In the genomic region with DNA sequence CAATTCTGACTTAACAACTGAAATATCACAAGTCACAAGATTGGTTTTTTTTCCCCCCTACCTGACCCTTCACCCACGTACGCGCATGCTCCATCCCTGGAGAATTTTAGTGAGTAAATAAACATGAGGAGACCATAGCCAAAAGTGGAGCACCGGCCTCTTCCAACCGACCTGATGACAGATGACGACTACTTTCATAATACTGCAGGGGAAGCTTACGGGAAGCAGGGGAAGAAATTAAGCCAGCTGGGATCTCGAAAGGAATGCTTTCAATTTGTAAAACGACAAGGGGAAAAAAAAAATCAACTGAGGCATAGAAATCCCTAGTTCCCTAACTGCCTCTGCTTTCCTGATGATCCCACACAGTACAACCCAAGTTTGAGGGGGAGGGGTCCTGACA, we compare ENCODE assay signal across 8 mouse cellular contexts. TPM values are rescaled to one million over a fixed set of nuclear protein-coding genes. Genes with fewer than 3 reads are reported as not detected.
DNase-seq lines count a peak whose midpoint lies in the region; ATAC-seq and TF ChIP-seq lines count a peak whose summit lies in the region.

No protein-coding gene starts in this region.

- H3K27me3 ChIP-seq in E14TG2a.4 (ENCODE audit: insufficient read depth, low read length), result no peaks in the 10 kb centered on the region
- no peaks in the 10 kb centered on the region for H3K27me3 ChIP-seq in forebrain, embryonic 16.5 days (replicated peaks; ENCODE audit: control insufficient read depth, insufficient read depth, low read length)
- H3K27me3 ChIP-seq in liver, embryonic 16.5 days (ENCODE audit: control insufficient read depth, insufficient read depth, low read depth, low read length), result no peaks in the 10 kb centered on the region

- peaks cover 22% of the 10 kb centered on the region for H3K36me3 ChIP-seq in E14TG2a.4 (ENCODE audit: insufficient read depth, low read length)
- H3K36me3 ChIP-seq in forebrain, embryonic 16.5 days (ENCODE audit: control insufficient read depth, insufficient read depth), result no peaks in the 10 kb centered on the region
- no peaks in the 10 kb centered on the region for H3K36me3 ChIP-seq in liver, embryonic 16.5 days (ENCODE audit: control insufficient read depth, insufficient read depth)

- no peak overlapping the region for H3K27ac ChIP-seq in forebrain, embryonic 16.5 days (ENCODE audit: low read length)
- no peak overlapping the region for H3K27ac ChIP-seq in liver, embryonic 16.5 days (ENCODE audit: low read length)

- TF ChIP-seq CTCF in E14TG2a.4 (conservative IDR thresholded peaks at IDR 0.05; ENCODE audit: low read length), result no peak

- 1% methylated on average over 9 of the region's 9 CpGs for WGBS in forebrain, embryonic 16.5 days
- 12% methylated on average over 9 of the region's 9 CpGs for WGBS in liver, embryonic 16.5 days (ENCODE audit: insufficient replicate concordance)

- H3K9me3 ChIP-seq in E14TG2a.4 (ENCODE audit: low read length), result peaks cover 10% of the 10 kb centered on the region
- no peaks in the 10 kb centered on the region for H3K9me3 ChIP-seq in forebrain, embryonic 16.5 days (ENCODE audit: control insufficient read depth, low read length)
- no peaks in the 10 kb centered on the region for H3K9me3 ChIP-seq in liver, embryonic 16.5 days (replicated peaks; ENCODE audit: control insufficient read depth, low read length)

- H3K9ac ChIP-seq in forebrain, embryonic 16.5 days (replicated peaks; ENCODE audit: low read depth, low read length), result peak overlapping the region; percentile 30
- H3K9ac ChIP-seq in liver, embryonic 16.5 days (ENCODE audit: low read depth, low read length), result peak overlapping the region; percentile 3; the same call in 1 of the 2 replicates

- no peak for ATAC-seq in forebrain, embryonic 16.5 days
- no peak for ATAC-seq in liver, embryonic 16.5 days (ENCODE audit: low read depth)
- no peak for ATAC-seq in CD4-positive, CD25-positive, alpha-beta regulatory T cell, adult 4 months

- DNase-seq in embryo, embryonic 10 days (ENCODE audit: low spot score), result peak; percentile 32
- DNase-seq in embryo, embryonic 11 days, result no peak
- DNase-seq in spleen, postnatal 36 days (ENCODE audit: low spot score in 2 of 2), result no peak
- no peak for DNase-seq in spleen, adult 18-20 months

- H3K4me2 ChIP-seq in forebrain, embryonic 16.5 days (ENCODE audit: low read length), result peak overlapping the region; percentile 58
- peak overlapping the region; percentile 72 for H3K4me2 ChIP-seq in liver, embryonic 16.5 days (ENCODE audit: low read depth, low read length)

- peaks cover 53% of the 10 kb centered on the region for H3K4me1 ChIP-seq in E14TG2a.4 (replicated peaks; ENCODE audit: low read depth, low read length)
- peaks cover 11% of the 10 kb centered on the region for H3K4me1 ChIP-seq in forebrain, embryonic 16.5 days (replicated peaks; ENCODE audit: control insufficient read depth, insufficient read depth, low read length)
- peaks cover 8% of the 10 kb centered on the region for H3K4me1 ChIP-seq in liver, embryonic 16.5 days (ENCODE audit: control insufficient read depth, low read depth, low read length)

- H3K4me3 ChIP-seq in E14TG2a.4 (replicated peaks; ENCODE audit: low read length), result peak overlapping the region; percentile 97
- H3K4me3 ChIP-seq in forebrain, embryonic 16.5 days (replicated peaks; ENCODE audit: low read length), result peak overlapping the region; percentile 92
- peak overlapping the region; percentile 45 for H3K4me3 ChIP-seq in liver, embryonic 16.5 days (ENCODE audit: low read depth, low read length)

RNA-seq across cellular contexts. Expression of a gene that starts 1.8 kb away (rescaled TPM):
- 59.8 and 60.7 TPM in 2 replicates for polyA plus RNA-seq in forebrain, embryonic 16.5 days (2015; fragmentation: Nextera tagmentation; extraction: Ambion mirVana)
- 9.2 and 10.3 TPM in 2 replicates for polyA plus RNA-seq in liver, embryonic 16.5 days (2015; fragmentation: Nextera tagmentation; extraction: Ambion mirVana)
- polyA plus RNA-seq in CD4-positive, CD25-positive, alpha-beta regulatory T cell, adult 4 months (2017; shearing (Covaris generic)), result 10 to 100 TPM; 18.9 to 19.2 TPM

RNA-seq across cellular contexts. Expression of a gene that starts 30.0 kb away (rescaled TPM):
- not detected in 2 replicates for polyA plus RNA-seq in forebrain, embryonic 16.5 days (2015; fragmentation: Nextera tagmentation; extraction: Ambion mirVana)
- 0.14 TPM in 1 of 2 replicates, not detected in the other for polyA plus RNA-seq in liver, embryonic 16.5 days (2015; fragmentation: Nextera tagmentation; extraction: Ambion mirVana)
- polyA plus RNA-seq in CD4-positive, CD25-positive, alpha-beta regulatory T cell, adult 4 months (2017; shearing (Covaris generic)), result not detected

RNA-seq across cellular contexts. Expression of a gene that starts 52.4 kb away (rescaled TPM):
- polyA plus RNA-seq in forebrain, embryonic 16.5 days (2015; fragmentation: Nextera tagmentation; extraction: Ambion mirVana), result 0.57 TPM in 1 of 2 replicates, not detected in the other
- 0.14 TPM in 1 of 2 replicates, not detected in the other for polyA plus RNA-seq in liver, embryonic 16.5 days (2015; fragmentation: Nextera tagmentation; extraction: Ambion mirVana)
- under 1 TPM in 1 of 2 experiments, not detected in 1; 0.73 TPM for polyA plus RNA-seq in CD4-positive, CD25-positive, alpha-beta regulatory T cell, adult 4 months (2017; shearing (Covaris generic))

Comparison
In these comparisons a context has a peak if more than half of its experiments do, and no peak if none do; other contexts are left out.
1. H3K4me3 ChIP-seq: peak in every context shown above with its lines; median percentile 97 in E14TG2a.4; 92 in forebrain, embryonic 16.5 days; 45 in liver, embryonic 16.5 days.